Mouse (Mus musculus): Measurements from ENCODE around the gene Lcn12.

Lcn12 gene

DNA sequence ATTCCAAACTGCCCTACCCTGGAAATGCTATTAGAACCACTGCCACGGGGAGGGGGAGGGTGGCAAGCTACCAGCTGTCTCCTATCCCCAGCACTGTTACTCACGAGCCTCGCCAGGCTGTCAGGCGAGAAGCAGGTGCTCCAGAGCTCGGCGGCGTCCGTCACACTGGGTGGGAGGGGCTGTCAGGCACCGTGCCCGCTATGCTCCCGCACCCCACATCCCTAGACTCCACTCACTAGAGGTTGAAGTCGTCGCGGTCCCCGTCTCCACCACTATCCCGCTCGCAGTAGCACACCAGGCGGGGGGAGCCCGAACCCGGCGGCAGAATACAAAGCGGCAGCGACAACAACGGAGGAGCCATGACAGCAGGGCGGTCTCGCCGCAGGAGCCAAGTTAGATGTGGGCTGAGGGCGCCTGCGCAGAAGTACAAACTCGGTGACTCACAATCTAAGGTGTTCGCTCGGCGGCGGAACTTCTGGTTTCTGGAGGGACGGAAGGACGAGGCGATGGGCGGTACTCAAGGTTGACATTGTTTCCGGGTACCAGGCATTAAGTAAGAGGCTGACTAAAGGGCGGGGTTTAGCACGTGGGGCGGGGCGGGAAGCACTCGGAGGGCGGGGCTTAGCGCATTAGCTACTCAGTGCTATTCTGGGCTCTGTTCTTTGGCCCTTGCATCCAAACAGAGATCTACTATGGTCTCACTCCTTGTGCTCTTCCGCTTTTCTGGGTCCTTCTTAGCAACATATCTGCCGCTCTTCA is 33.0 kb downstream of the Lcn12 start, which contains the start of gene Paxx:
Paxx (minus strand) TSS at position 544 of the 759 bp plus-strand sequence.
- in situ Hi-C loops (cut with MboI, MseI): no loop called here

DNA sequence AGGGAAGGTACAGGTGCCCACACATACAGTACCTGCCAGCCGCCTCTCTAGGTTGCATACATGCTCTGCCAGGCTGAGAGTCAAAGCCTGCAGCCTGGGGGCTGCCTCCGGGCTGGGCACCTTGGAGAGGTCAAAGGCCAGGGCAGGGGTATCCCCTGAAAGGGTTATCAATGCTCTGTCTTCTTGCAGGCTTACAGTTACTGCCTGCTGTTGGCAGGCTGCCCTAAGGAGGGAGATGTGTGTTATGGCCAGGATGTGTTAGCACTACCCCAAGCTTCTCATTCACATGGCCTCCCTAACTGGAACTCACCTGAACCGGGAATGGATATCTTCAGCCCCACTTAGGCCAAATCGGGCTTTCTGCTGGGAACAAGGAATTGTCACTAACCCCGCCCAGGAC is 33.6 kb downstream of the Lcn12 start:
- in situ Hi-C loops (cut with MboI, MseI): no loop called here

DNA sequence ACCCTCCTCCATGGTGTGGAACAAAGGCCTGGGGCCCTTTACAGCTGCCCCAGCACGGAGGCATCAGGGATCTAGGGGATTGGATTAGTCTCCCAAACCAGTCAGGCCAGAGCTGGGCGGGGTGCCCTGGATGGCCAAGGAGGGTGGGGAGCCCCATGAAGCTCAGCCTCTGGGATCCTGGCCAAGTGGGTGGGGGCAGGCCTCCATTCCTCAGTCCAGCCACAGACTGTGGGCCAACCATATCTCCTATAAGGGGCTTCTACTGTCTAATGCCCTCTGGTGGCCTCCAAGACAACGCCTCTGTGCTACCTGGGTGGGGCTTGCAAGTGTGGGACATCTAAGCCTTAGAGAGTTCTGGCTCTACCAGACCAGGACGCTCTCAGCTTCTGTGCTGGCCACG is 34.8 kb downstream of the Lcn12 start:
- in situ Hi-C loops (cut with MboI, MseI): no loop called here

DNA sequence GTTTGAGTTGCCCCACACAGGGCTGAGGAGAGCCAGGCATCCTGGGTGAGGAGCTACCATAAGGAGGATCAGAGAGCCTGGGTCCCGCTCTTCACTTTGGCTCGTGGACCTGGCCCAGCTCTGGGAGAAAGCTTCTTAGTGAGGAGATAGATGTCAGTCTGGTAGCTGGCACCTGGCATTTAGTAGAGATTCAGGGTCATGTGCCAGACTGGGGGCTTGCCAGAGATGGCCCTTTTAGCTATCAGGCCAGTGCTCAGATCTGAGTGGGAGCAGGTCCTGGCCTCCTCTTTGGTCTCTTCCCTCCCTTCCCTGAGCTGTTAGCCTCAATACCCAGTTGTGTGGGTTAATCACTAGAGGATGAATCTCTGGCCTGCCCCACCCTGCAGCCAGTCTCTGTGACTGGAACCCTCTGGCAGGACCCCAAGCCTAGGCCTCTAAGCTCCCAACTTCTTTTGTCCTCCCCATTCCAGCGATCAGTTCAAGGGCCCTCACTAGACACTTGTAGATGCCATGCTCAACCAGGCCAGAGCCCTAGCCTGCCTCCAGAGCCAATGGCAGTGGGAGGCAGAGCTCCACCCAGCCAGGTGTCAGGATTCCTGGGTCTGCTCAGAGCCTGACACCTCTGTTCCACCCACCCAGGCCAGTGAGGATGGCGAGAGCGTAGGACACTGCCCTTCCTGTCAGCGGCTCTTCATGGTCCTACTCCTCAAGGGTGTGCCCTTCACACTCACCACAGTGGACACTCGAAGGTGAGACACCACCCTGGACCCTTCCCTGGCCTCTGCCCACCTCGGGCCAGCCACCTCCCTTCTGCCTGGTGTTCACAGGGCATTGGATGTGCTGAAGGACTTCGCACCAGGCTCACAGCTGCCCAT is 36.5 kb downstream of the Lcn12 start:
- in situ Hi-C loops (cut with MboI, MseI): no loop called here

DNA sequence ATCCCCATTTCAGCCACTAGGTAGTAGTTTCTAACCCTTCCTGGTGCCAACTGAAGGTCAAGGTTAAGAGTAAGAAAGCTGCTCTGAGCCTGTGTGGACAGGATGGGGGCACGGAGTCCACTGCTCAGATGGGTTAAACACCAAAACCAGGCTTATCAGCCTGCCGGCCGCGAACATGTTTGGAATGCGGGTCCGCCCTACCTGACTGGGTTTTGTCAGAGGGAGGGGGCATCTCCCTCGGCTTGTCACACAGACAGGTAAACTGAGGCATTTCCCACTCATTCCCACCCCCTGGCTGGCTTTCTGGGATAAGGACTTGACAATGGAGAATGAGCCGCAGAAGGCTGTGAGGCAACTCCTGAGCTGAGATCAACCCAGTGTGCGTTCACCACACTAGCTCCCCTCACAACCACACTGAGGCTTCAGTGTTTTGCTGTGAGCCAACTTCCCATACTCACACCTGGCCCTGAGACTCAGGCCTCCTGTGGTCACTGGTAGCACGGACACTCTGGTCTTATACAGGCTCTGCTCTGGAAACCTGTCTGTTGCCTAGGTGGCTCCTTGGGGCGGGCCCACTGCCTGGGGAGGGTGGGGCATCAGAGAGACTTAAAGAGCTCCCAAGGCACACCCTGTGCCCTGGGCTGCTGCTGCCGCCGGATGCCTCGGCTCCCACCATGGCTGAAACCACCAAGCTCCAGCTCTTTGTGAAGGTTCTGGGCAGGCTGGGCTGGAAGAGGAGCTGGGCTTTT is 37.3 kb downstream of the Lcn12 start, which contains the start of gene Clic3:
Clic3 (plus strand) TSS at position 634 of the 749 bp plus-strand sequence.
- in situ Hi-C loops (cut with MboI, MseI): no loop called here

DNA sequence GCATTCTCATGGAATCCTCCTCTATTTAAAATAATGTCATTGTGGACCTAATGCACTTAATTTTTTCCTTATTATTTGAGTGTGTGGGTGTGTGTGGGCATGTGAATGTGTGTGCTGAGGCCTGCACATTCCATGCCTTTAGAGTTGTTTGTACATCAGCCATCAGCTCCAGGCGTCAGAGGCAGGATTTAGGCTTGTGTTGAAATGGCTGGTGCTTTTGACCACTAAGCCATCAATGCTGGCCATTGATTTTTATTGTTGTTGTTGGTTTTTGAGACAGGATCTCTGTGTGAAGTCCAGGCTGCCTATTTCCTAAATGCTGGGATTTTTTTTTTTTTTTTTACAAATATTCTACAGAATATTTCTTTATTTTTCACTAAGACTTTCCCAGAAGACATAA is 40.8 kb downstream of the Lcn12 start:
- in situ Hi-C loops (cut with MboI, MseI): no loop called here

DNA sequence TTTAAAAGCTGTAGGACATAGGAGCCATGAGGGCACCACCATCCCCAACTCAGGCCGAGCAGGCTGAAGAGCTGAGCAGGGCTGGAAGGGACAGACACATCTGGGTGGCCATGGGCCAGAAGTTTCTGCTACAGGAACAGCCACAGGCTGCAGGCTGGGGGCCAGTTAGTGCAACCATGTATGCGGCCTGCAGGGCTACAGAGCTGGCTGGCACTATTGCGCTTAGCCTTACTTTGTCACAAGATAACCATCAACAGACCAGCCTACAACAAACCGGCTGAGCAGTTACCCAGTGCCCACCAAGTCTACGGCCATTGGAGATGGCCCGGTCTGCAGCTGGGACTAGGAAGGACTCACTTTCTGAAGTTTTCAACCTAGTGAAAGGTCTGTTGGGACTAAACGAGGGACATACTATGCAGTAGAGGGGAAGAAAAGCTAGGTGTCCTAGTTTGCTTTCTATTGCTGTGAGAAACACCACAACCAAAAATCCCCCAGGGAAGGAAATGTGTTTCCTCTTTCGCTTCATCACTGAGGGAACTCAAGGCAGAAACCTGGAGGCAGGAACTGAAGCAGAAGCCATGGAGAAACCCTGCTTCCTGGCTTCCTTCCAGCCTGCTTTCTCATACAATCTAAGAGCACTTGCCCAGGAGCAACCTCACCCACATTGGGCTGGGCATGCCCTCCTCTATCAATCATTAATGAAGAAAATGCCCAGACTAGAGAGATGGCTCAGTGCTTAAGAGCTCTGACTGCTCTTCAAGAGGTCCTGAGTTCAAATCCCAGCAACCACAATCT is 42.7 kb downstream of the Lcn12 start:
- in situ Hi-C loops (cut with MboI, MseI): no loop called here

DNA sequence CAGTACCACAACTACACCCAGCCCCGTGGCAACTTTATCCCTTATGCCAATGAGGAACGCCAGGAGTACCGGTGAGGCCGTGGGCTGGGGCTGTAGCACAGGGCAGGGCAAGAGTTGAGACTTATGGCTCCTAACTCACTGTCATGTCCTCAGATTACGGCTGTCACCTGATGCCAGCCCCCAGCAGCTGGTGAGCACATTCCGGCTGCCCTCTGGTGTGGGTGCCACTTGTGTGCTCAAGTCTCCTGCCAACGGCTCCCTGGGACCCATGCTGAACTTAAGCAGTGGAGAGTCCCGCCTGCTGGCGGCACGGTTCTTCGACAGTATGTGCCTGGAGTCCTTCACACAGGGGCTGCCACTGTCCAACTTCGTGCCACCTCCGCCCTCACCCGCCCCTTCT is 51.0 kb downstream of the Lcn12 start:
- in situ Hi-C loops (cut with MboI, MseI): no loop called here

DNA sequence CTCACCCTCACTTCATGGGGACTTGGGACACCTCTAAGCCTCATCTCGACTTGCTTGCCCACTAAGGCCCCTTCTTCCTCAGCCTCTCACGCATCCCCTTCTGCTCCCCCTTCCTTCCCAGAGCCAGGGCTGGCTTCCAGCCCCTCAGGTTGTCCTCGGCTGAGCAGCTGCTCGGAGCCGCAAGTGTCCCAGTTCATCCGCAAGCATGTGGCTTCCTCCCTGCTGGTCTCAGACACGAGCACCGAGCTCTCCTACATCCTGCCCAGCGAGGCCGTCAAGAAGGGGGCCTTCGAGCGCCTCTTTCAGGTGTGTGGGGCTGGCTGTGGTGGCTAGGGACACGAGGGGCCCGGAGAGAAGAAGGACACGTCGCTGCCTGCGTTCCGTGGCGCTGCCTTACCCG is 52.6 kb downstream of the Lcn12 start:
- in situ Hi-C loops (cut with MboI, MseI): no loop called here

Data from T-helper 1 cell (primary cell).